Mouse (Mus musculus) natural killer cell, adult 2 months (primary cell): ENCODE data around the gene Trpv5.

Source experiments
- DNase-seq, 2 experiments: peaks; one replicate each; pipeline ENCODE4 v3.0.0; 2022; ENCODE audit warnings: low spot score in 2 of 2

The Trpv5 gene

DNA sequence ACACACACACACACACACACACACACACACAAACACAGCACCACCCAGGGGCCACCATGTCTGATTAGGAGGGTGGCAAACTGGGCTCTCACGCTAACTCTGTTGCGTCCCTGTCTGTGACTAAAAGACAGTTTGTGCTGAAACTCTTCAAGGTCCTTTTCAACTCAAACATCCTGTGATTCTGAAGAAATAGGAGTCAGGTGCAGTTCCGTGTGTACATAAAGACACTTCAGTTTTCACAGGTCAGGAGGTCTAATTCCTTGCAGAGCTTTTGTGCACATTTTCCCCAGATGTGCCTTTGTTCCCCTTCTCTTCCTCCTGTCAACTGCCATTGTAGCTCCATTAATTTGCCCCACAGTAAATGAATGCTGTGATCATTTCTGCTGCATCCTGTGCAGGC is 40.1 kb downstream of the Trpv5 start:
- no peak for DNase-seq

DNA sequence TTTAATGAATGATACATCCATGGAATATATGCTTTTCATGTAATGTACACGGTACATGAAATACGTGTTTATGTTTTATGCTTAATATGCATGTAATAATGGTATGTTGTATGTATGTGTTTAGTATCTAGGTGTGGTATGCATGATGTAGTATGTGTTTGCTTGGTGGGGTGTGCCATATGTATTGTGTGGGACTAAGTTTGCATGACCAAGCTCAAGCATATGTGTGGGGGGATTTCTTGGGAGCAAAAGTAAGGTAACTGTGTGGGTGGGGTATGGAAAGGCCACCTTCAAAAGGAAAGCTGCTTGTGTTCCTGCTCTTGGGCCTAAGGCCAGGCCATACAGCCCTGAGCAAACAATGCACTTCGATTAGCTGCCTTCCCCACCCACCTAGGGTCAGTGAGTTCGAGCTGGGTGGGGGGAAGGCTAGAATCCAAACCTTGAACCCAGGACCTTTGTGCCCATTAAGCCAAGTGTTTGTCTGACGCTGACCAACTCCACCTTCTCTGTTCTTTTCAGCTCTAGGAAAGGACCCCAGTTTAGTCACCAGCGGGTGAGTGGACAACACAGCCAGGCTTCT is 42.6 kb downstream of the Trpv5 start:
- DNase-seq, result no peak

DNA sequence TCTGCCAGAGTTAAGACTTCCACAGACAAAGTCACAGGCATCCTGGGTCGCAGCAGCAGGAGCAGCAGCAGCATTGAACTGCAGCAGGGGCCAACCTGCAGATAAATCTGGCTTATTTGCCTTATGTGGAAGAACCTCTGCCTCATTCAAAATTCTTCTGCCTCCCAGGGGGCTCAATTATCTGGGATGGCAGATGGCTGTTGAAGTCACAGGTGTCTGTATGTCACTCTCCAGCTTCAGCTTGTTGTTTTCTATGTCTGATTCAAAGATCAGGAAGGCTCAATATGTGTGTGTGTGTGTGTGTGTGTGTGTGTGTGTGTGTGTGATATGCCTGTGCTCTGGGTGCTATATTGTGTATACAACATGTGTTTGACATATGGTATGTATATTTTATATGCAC is 43.2 kb downstream of the Trpv5 start:
- no peak for DNase-seq

DNA sequence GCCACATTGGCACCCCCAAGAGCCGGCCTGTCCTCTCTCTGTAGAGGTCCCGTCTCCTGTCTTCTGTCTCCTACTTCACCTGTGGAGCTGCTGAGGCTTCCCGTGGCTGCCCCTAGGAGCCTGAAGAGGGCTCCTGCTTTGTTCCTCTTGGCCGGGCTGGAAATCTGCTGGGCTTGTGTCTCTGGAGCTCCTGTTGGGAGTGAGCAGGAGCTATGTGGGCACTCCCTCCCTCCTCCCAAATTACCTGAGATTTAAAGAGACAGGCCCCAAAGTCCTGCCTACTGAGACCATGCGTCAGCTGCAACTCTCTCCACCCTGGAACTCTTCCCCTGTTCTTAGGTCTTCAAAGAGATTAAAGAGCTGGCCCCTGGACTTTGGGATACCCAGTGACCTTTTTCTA is 44.4 kb downstream of the Trpv5 start, which contains the start of gene Trpv6:
Gene Trpv6, minus strand, starts transcription at position 228 of the 400 bp plus-strand sequence.
- DNase-seq, result no peak

DNA sequence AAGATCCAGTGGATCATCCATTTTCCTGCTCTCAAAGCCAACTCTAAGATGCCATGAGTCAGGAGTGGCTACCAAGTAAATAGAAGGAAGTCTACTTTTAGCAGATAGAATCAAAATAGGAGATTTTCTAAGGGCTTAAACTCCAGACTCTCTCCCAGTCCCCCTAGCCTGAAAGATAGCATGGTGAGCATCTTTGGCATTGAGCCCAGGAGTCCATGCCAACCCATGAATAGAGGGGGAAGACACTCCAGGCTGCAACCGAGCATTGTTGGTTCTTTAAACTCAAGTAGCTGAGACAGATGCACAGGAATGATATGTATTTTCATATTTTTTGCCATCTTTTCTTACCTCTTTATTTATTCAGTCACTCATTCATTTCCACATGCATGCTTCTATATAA is 45.4 kb downstream of the Trpv5 start:
- no peak for DNase-seq

DNA sequence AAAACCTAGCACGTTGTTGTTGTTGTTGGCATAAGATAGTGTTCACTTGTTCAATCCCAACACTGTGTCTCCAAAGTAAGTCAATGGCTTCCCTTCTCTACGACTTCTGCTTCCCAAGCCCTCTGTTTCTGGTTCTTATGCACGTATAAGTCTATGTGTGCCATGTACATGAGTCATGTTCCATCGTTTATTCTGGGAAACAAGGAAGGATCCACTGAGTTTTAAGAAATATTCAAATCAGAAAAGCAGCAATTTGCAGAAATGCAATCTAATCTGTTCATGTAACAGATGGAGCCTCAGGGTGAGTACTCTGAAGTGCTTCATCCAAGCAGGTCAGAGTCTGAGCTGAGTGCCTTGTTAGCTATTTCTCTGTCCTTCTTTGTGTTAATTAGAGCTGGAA is 49.0 kb downstream of the Trpv5 start:
- DNase-seq, result no peak

DNA sequence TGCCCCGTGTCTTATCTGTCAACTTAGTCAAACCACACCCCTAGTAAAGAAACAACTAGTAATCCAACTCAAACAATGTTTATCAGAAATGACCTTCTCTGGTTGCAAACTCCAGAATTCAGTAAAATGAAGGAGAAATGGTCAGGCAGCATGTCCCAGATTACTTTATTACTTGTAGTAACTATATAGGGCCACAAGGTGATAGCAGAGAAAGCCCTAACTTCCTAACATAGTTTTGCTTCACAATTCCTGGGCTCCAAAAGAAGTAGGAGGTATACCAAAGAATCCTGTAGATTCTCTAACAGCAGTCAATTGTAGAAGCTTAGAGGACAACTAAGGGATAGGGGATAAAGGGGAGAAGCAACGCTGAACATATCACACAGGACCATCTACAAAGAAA is 49.8 kb downstream of the Trpv5 start:
- DNase-seq, result no peak

DNA sequence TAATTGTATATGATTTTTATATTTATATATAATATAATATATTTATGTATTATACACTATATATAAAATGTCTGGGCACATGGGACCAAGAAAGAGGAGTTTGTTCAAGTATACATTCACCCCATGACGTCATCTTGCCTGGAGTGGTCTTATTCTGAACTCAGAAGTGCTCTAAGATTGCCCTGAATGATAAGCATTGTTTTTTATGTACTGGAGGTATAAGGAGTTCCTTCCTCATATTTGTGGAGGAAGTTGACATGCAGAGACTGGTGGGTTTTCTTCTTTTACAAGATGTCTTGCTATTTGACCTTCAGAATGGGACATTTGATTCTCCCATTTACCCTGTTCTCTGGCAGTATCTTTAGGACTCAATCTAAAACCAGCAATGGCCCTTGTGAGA is 52.4 kb downstream of the Trpv5 start:
- DNase-seq, result no peak

DNA sequence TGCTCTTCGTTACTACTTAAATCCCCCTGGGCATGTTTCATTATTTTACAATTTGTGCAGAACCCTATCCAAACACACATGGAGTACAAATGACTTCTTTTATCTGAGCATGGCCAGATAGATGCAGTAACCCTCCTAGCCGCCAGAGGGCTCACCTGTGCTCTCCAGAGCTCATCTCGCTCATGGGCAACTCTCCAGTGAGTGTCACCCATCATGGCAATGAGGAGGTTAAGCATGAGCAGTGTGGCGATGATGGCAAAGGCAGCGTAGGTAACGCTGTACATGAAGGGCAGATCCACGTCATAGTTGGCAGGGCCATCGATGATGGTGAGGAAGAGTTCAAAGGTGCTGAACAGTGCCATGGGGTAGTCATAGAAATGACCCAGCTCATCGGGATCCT is 57.9 kb downstream of the Trpv5 start:
- no peak for DNase-seq

DNA sequence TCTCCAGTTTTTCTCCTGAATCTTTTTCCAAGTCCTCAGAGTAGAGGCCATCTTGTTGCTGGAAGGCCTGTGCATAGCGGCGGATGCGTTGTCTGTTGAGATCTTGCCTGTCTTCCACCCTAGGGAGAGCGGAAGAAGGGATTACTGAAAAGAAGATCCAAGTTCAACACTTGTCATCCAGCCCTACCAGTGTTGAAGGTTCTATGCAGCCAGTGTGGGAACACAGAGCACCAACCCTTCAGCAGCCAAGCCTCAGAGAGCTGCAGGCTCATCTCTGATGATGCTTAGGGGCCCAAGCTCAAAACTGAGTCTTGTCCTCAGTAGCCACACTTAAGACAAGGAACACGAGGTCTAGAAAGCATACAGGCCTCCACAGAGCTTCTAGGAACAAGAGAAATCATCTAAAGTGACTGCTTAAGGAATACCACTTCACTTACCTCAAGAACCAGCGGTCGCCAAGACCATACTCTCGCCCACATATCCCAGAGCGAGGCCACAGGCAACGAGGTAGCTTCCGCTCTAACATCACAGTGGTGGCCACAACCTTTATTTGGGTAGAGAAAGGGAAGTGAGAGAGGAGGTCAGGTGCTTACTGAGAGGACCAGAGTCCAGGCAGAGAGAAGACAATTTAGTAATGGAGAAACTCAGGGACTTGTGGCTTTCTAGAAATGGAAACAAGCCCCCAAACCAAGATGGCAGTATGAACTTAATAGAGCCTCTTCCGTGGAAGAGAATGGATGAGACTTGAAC is 59.2 kb downstream of the Trpv5 start:
- DNase-seq, result peak in 1 of 2 experiments; percentile 13

DNA sequence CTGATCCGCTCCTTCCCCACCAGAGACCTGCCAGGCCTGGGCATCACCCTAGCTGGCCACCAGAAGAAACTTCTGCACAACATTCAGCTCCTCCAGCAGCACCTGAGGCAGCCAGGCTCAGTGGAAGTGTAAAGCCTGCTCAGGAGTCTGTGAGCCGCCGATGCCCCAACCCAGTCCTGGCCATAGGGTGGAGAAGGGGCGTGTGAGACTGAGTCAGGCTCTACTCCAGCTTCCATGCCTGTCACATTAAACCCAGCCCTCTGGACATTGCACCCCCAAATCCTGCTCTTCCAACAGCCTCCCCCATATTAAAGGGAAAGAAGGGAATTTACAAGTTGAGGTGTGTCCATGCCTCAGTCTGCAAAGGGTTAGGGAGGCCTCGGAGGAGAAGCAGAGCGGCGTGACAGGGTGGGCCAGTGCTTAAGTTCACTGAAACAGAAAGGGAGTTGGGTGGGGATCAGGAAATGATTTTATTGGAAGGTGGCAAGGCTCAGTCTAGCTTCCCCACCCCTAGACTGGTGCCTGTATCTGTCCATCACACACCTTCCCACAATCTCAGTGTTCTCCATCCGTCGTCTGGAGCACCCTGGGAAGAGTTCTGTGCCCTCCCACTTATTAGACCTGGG is 60.3 kb downstream of the Trpv5 start:
- no peak for DNase-seq

DNA sequence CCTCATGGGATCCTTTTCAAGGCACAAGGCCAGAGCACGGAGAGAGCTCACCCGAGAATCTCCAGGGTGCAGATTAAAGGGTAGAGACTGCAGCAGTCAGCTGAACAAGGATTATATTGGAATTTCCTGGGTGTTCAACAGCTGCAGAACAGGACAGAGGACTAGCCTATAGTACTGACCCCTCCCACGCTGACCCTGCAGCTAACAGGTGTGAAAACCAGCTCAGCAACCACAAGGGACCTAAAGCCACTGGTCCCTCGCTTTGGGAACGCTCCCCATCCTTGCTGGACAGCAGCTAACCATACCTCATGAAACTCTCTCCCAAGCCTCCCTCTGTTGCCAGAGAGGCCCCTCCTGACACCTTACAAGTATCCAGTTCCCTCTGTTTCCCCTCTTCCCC is 72.9 kb downstream of the Trpv5 start:
- DNase-seq, result no peak

DNA sequence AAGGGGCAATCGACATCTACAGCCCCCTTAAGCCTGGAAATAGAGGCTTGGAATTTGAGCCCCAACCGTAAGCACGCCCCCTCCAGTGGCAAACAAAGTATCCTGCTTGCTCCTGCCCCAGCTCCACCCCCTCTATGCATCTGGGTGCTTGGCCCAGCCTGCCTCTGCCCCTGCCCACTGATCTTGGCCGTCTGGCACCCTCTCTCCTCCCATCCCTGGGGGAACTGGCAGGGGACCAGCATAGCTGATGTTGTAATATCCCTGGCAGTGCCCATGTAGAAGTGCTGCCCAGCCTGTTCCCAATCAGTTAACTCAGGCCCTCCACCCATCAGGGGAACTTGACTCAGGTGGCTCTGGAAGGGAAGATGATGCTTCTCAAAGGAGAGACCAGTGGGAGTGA is 74.4 kb downstream of the Trpv5 start:
- no peak for DNase-seq

DNA sequence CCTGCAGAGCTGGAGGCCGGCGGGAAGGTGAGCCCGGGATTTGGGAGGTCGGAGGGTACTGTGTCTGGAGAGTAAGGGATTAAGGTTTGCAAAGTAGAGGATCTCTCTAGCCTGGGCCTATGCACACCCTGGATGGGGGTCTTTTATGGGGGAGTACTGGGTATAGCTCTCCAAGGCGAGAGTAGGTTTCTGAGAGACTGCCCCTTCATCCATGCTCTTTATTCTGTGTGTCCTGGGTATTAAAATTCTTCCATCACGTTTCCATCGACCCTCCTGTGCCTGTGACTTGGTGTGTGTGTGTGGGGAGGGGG is 74.8 kb downstream of the Trpv5 start:
- DNase-seq, result no peak

DNA sequence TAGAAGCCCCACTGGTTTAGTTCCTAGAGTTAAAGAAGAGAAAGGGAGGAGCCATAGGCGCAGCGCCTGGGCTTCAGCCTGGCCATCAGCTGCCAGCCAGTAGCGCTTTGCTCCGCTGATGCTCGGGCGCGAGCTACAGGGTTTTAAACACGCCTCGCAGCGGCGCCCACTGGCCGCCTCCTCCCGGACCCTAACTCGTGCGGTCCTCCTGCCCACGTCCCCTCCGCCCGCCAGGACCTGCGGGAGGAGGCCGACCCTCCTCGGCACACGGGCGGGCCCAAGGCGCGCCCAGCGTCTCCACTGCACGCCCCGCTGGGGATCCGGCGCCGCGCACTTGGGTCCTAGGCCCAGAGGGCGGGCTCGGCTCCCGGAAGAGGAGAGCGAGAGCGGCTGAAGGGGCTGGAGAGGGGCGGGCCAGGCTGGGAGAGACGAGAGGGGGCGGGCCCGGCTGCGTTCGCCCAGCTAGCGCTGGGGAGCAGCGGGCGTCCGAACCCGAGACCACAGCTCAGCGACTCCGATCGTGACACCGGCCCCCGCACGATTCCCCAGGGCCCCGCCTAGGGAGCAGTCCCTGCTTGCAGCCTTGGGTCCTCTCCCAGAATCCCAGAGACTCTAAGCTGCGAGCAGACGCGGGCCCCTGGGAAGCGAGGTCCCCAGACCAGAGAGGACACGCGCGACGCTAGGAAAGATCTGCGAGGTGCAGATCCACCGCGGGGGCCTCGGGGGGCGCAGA is 75.3 kb downstream of the Trpv5 start, which contains the start of gene Ephb6:
Gene Ephb6, plus strand, starts transcription at position 422 of the 733 bp plus-strand sequence.
- peak; percentile 25 to 36 for DNase-seq

DNA sequence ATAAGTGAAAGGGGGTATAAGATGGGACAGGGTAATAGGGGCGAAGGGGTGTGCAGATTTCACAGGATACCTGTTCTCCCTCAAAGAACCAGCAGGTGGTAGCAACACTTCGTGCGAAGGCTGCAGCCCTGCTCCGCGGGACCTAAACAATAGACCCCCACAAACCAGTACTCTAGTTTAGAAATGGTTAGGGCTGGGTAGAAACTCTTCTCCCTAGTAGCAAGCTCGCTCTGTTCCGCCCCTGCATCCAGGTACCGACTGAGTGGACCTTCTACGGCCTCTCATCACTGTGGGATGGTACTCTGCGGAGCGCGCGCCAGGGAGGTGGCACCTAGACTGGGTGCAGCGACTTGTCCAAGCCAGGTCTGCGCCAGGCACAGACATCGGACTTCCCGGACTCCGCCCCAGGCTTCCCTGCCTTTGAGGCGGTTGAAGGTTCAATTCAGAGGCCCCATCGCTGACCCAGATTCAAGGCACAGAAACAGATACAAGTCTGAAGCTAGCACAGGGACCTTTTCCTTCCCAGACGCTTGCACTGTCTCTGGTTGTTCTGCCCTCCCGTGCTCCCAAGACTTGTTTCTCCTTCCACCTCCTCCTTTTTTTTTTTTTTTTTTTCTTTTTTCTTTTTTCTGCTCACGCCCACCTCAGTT is 76.0 kb downstream of the Trpv5 start:
- DNase-seq, result peak; percentile 28 to 46
